Mouse (Mus musculus): Measurements from ENCODE around the gene Pitpnm1.
"Not testable (repeated sequence)": the region's sequence is repeated elsewhere in the genome, so short reads cannot be mapped to it uniquely, and the experiment has no call there.

GRCm38 (mm10) chr19:4063357-4063756, 36.4 kb upstream of the Pitpnm1 start:
- not testable (repeated sequence) for TF ChIP-seq POLR2A (IDR thresholded peaks at IDR 0.05; ENCODE audit: insufficient read length, low read depth); MAX (IDR thresholded peaks at IDR 0.05; ENCODE audit: low read depth); POLR2AphosphoS2 (IDR thresholded peaks at IDR 0.05; ENCODE audit: insufficient read length, low read depth); TCF12 (IDR thresholded peaks at IDR 0.05; ENCODE audit: insufficient read depth, poor library complexity, severe bottlenecking); E2F4 (IDR thresholded peaks at IDR 0.05; ENCODE audit: insufficient read depth); CEBPB (IDR thresholded peaks at IDR 0.05; ENCODE audit: insufficient read depth, poor library complexity, severe bottlenecking); MYOG (IDR thresholded peaks at IDR 0.05; ENCODE audit: control insufficient read depth in 1 of 3, insufficient read depth in 1 of 3, insufficient read length in 2 of 3, low read depth in 2 of 3); USF1 (IDR thresholded peaks at IDR 0.05; ENCODE audit: low read depth); REST (IDR thresholded peaks at IDR 0.05; ENCODE audit: insufficient read depth, insufficient read length); MYOD1 (IDR thresholded peaks at IDR 0.05; ENCODE audit: control insufficient read depth in 1 of 3, insufficient read length in 2 of 3, low read depth in 2 of 3); SRF (IDR thresholded peaks at IDR 0.05; ENCODE audit: control insufficient read depth, insufficient read length, low read depth)
